Mouse (Mus musculus): ENCODE results near the gene Ovch2.

Ovch2 gene

GRCm38 (mm10) chr7:107742963-107743465, 58.0 kb downstream of the Ovch2 start:
- DNase-seq = no peak

DNA sequence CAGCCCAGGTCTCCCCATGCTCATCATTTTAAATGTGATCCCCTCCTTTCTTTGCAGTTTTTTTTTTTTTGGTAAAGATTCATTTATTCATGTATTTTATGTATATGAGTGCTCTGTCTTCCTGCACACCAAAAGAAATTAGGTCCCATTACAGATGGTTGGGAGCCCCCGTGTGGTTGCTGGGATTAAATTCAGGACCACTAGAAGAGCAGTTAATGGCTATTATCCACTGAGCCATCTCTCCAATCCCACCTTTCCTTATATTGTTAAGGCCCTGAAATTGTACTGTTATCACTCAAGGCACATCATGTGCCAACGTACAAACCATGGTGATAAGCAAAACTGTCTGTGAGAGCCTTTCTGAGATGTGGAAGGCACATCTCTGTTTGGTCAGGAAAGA, 62.3 kb downstream of the Ovch2 start:
- DNase-seq = no peak

- DNase-seq = no peak
Observed at GRCm38 (mm10) chr7:107733162-107733561, 67.8 kb downstream of the Ovch2 start.
